Mouse (Mus musculus) hematopoietic stem cell, adult 5-6 weeks (primary cell): ENCODE data around the gene Tmem97. TPM values are rescaled to one million over a fixed set of nuclear protein-coding genes. Genes with fewer than 3 reads are reported as not detected.
"Not testable (repeated sequence)": the region's sequence is repeated elsewhere in the genome, so short reads cannot be mapped to it uniquely, and the experiment has no call there.

ENCODE experiments used
- ATAC-seq, 2 experiments: fragments of 125-278 bp in 1 of 2; replicated peaks in 1 of 2; 2 replicates each; pipeline ENCODE4 v1.8.0; 2016 to 2017; ENCODE audit warnings: inconsistent platforms in 2 of 2, mild to moderate bottlenecking in 2 of 2, moderate number of reproducible peaks in 2 of 2, low read depth in 1 of 2, moderate TSS enrichment in 1 of 2; ENCODE audit not compliant: low FRiP score in 2 of 2, poor library complexity in 2 of 2, severe bottlenecking in 2 of 2, insufficient read depth in 1 of 2, low TSS enrichment in 1 of 2
- total RNA-seq: library from RNA; stranded (forward); fragments of 172-1452, 232-1000 nt; gene quantifications from 2 replicates; pipeline ENCODE4 v1.2.3, GENCODE M21; 2017

Tmem97 gene
- total RNA-seq, result 23.8 and 26.0 TPM in 2 replicates

DNA sequence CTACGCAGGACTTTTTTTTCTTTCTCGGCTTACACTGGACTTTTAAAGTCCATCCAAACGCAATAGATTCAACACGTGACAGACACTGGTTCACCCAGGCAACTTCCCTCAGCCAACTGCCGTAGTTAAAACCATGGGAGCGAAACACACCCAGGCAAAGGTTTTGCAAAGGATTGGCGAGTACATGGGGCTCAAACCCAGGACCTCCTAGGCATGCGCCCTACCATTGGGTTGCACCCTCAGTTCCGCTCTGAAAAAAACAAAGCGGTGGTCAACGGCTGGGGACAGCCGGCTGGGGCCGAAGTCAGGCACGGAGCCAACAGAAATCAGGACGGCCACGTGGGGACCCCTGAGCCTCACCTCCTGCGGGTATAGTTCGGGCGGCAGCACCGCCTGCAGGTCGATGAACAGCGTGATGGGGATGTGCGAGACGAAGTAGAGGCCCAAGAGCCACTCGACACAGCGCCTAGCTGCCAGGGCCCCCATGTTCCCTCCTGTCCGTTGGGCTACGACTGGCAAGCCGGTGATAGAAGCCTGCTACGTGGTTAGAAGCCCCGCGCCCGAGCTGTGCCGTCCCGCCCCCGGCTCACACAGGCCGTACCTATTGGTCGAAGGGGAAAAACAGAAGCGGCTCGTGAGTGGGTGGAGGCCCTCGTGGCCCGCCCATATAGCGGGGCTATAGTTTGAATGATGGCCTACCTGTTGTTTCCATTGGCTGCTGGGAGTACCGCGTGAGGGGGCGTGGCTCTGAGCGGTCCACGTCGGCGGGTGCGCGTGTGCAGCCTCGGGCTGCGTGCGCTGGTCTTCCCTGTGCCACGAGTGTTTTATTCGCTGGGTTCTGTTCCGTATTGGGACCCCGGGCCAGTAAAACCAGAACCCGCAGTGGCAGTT lies at the start of gene Tmem97:
Gene Tmem97 (minus strand): TSS at position 610 of the 891 bp plus-strand sequence.
- peak; percentile 100 for ATAC-seq

DNA sequence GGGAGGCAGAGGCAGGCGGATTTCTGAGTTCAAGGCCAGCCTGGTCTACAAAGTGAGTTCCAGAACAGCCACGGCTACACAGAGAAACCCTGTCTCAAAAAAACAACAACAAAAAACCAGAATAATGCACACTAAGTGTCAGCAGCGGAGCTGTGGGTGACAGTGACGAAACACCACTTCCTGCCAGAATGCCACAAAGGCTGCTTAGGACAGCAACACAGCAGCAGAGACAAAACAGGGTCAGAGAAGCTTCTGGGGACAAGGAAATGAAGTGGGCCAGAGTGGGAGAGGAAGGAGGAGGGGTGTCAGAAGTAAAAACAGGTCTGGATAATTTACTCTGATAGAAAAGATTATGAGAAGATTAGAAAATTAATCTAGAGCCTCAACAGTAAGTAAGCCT lies 49.5 kb upstream of the Tmem97 start:
- ATAC-seq, result peak; percentile 78 to 80; a peak in 3 of 4 replicates

DNA sequence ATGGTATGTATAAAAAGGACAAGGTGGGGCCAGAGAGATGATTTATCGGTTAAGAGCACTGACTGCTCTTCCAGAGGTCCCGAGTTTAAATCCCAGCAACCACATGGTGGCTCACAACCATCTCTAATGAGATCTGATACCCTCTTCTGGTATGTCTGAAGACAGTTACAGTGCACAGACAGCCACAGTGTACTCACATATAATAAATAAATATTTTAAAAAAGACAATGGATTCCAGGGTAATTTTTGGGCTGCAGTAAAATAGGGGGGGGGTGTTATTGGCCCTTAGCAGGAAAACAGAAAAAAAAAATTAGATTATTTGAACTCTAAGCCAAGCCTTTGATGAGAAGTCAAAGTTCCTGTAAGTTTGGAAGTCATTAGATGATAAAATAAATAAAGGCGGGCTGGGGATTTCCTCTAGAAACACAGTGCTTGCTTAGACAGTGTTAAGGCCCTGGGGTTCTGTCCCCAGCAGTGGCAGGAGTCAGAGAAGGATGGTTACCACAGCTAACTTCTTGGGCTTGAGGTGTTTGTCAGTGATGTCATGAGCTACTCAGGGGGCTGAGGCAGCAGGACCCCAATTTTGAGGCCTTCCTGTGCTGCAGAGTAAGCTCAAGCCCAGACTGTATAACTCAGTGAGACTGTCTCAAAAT lies 48.3 kb upstream of the Tmem97 start:
- no peak for ATAC-seq

DNA sequence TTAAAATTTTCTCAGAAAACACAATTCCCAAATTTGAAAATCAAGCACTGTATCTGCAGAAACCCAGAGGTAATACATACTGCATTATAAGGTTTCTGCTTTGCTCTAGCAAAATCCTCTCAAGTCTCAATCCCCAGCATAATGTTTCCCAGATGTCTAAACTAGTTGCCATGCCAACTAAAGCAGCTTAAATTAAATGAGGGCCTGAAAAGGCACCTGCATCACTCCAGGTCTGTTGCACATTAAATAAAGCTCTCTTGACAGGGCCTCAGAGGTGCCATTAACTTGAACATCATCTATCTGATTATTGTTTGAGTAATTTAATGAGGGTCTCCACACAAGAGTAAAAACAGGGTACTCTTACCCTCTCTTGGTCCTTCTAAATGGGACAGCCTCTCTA lies 46.2 kb upstream of the Tmem97 start:
- ATAC-seq, result no peak

DNA sequence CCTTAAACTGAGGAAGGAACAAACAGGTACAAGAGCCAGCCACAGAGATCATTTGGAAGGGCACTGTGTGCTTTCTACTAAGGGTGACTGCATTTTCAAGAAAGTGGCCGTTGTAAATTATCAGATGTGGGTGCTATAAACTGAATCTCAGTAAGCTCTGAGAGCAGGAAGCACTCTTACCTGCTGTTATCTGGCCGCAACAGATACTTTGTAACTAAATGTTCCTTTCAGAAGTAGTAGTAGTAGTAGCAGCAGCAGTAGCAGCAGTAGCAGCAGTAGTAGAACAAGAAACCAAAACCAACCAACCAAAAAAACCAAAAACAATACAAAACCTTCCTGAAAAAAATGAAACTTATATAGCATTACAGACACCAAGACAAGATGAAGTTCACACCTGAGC lies 45.2 kb upstream of the Tmem97 start:
- no peak for ATAC-seq

DNA sequence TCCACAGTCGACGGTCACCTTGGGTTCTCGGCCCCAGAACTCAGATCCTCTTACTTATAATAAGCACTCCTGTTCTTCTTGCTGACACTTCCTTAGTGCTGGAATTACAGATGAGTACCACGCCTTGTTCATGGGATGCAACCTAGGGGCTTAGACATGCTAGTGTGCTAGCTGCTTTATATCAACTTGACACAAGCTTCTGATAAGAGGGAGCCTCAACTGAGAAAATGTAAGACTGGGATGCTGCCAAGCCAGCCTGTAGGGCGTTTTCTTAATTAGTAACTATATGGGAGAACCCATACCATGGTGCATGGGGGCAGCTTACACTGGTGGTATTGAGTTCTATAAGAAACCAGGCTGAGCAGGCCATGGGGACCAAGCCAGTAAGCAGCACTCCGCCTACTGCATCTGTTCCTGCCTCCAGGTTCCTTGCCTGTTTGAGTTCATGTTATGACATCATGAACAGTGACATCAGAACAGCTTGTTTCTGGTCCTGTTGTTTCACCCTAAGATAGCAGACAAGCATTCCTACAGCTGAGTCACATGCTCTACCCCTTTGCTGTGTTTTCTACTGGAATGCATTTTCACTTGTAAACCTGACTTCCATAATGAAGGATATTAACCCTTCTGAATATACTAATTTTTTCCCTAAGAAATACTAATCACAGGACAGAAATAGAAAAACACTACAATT lies 43.8 kb upstream of the Tmem97 start:
- ATAC-seq, result no peak

DNA sequence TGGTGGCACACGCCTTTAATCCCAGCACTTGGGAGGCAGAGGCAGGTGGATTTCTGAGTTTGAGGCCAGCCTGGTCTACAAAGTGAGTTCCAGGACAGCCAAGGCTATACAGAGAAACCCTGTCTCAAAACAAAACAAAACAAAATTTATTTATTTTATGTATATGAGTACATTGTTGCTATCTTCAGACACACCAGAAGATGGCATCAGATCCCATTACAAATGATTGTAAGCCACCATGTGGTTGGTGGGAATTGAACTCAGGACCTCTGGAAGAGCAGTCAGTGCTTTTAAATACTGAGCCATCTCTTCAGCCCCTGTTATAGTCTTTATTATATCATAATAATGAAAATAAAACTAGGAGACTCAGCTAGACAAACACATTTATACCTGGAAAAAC lies 37.1 kb upstream of the Tmem97 start:
- not testable (repeated sequence) for ATAC-seq

DNA sequence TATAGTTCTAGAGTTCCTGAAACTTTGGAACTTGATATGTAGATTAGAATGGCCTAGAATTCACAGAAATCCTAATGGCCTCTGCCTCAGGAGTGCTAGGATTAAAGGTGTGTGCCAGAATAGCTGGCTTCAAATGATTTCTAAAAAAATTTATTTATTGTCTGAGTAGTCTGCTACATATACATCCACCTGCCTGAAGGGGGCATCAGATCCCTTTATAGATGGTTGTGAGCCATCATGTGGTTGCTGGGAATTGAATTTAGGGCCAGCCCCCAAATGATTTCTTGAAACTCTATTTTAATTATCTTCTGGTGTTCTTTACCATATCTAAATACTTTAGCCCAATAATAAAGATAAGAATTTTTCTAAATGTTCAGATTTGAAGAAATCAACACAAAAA lies 35.5 kb upstream of the Tmem97 start:
- no peak for ATAC-seq

DNA sequence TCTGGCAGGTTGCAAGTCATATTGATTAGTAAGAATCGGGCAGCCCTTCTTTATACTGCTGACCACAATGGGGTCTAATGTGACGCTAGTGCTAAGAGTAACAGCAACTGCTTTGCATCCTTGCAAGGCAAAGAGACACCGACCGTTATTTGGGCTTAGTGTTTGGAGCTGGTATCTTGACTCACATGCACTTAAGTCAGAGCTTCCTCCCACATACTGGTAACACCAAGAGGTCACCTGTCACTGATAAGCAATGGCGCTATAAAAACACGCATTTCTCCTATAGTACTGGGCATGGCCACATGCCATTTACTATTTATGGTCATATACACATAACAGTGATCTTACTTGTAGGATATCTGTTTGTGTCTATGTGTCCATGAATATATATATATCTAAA lies 32.3 kb upstream of the Tmem97 start:
- no peak for ATAC-seq

DNA sequence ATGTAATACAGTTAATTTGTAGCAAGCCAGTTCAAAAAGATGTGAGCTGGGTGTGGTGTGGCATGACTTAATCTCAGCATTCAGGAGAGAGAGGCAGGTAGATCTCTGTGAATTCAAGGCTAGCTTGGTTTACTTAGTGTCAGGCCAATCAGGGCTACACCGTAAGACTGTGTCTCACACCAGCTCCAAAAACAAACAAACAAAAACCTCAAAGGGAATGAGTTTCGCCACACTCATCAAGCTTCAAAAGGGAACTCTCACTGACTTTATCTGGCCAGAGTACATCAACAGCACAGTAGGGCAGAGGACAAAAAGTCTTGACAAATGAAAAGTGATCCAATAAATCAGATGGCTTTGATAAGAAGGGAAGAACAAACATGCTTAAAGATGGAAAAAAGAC lies 24.4 kb upstream of the Tmem97 start:
- ATAC-seq, result no peak

DNA sequence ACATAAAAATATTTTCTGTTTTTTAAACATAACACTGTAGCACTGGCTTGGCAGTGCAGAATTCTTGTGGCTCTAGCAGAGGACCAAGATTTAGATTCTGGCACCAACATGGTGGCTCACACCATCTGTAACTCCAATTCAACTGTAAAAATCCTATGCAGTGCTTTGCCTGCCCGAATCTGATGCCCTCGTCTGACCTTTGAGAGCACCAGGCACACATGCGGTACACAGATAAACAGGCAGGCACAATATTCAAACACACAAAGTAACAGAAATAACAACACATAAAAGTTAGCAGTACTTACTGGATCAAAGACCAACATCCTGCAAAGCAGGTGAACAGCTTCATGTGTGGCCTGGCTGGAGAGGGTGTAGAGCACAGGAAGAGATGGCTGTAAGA lies 24.0 kb upstream of the Tmem97 start:
- ATAC-seq, result no peak

DNA sequence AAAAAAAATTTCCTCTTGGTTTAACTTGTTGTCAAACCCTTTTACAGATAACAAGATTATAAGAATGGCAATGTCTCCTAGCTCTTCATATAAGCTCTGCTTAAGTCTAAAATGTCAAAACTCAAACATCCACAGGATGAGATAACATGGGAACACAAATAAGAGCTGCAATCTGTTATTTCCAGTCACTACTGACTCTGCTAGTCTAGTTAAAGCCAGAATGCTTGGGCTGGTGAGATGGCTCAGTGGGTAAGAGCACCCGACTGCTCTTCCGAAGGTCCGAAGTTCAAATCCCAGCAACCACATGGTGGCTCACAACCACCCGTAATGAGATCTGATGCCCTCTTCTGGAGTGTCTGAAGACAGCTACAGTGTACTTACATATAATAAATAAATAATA lies 23.5 kb upstream of the Tmem97 start:
- not testable (repeated sequence) for ATAC-seq

DNA sequence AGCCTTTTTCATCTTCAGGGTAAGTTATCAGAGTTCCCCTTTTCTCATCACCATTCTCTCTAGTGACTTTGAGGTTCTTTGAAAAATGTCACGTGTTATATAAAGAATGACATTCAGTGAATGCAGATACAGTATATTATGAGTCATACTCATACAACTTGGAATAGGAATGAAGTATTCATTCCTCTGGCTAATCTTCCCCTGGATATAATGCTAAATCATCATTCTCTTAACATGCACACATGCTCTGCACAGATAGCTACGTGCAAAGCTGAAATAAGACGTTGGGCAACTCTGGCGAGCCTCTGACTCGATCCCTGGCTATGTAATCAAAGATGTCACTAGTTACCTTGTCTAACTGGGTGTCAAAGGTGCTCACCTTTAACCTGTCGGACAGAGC lies 21.3 kb upstream of the Tmem97 start:
- ATAC-seq, result no peak

DNA sequence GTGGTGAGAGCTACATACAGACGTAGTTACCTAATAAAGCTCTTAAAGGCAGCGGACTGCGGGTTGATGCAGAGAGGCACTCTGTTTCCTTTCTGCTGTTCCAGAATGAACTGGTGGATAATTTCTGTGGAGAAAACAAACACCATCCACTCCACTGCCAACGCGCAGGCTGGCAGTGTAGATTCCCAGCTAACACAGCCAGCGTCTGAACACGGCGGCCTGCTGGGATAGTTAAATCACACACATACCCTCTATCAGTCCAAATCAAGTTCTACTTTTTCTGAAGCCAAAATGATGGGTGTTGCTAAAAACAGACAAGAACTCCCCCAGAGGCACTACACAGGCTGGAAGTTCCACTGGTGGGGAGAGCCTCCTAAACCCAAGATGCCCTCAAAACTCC lies 20.9 kb upstream of the Tmem97 start:
- ATAC-seq, result no peak

DNA sequence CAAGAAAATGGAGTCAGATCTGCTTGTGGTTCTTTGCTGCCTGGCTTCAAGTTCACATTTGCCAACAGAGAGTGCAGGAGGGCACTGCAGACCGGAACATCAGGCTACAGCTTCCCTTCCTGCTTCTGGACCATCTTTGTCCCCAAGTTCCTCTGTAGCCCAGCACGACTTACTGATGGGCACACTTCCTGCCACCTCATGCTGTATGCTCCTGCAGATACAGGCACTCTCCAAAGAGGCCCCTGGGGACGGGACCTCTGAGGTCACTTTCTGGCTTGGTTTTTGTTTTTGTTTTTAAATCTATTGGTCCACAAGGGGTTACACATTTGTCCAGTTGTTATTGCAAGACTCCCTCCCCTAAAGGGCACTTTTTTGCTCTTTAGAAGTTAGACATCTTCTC lies 19.2 kb upstream of the Tmem97 start:
- no peak for ATAC-seq

DNA sequence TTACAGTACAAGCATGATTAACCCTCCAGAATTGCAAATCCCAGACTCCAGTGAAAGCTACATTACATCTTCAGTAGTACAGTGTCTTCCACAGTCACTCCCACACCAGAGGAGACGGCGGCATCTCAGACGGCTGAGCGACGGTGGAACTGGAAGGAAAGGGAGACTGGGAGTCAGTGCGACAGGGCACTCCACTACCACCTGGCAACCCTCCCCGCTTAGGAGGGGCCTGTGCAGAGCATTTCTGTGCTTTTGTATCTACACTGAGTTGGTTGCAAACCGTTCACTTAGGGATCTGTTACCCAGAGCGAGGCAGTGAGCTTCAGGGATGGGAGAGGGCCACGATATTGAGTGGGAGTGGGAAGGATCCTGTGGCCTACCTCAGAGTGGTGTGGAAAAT lies 18.2 kb upstream of the Tmem97 start:
- no peak for ATAC-seq

DNA sequence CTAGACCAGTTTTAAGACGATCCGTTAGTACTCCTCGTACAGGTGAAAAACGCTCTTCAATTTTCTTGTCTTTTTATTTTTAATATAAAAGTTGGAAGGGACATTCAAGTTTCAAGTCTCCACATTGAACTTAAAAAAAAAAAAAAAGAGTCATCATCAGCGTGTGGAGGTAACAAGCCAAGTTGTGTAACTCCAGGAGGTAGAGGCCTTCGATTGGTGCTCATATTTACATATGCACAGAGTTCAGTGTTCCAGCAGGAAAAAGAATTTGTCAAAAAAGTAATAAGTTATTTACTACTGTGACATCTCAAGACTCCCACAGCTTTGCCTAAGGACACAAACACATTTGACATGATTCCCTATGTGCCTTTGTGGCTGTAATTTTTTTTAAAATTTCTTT lies 17.0 kb upstream of the Tmem97 start:
- ATAC-seq, result no peak

DNA sequence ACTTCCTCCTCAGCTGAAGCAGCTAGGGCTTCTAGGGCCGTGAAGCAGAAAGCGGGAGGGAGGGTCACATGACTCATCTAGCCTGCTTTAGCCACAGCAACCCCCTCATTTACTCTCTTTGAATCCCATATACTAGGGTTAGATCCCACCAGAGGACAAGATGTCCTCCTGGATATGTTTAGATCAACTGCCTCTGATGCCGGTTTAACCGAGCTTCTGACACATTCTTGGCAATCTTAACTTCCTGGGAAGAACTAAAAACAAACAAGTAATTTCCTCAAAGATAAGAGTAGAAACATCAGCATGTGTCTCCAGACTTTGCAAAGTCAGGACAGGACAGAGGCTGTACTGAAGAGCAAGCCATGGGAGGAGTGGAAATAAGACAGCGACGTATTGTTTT lies 16.2 kb upstream of the Tmem97 start:
- peak; percentile 37 to 45; a peak in 2 of 4 replicates for ATAC-seq
